Mouse (Mus musculus): ENCODE data around the gene Exog.

DNA sequence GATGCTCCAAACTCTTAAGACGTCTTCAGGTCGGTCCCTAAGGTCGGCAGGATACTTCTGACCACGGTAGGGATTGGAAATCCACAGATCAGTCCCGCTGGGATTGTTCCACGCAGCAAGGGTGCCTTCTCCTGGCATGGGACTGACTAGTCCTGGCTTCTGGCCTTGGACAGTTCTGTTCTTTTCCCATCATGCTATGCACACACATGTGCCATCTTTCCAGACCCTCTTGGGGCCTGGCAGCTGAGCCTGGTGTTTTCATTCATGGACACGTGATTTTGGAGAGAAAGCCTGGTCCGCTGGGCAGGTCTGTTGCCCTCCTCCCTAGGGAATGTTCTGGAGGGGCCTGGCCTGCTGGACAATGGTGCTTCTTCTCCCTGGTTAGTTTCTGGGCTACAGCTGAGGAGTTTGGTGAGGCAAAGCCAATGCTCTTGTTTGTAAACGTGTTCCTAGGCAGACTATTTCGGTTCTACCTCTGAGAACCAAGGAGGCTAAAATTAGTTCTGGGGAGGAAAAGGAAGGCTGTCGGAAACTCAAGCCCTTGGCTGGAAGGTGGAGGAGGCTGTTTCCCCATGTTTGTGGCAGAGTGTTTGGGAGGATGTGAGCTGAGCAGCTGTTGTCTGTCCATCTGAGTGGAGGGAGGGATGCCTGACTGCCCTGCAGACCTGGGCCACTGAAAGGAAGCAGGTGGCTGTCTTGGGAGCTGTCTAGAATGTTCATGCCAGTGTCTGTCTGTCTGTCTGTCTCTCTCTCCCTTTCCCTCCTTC lies 35.7 kb upstream of the Exog start:
- TF ChIP-seq NANOG (IDR thresholded peaks at IDR 0.05; ENCODE audit: borderline replicate concordance, low read length), result no peak
- no peak for TF ChIP-seq CTCF (conservative IDR thresholded peaks at IDR 0.05; ENCODE audit: low read length)
- TF ChIP-seq POU5F1 (IDR thresholded peaks at IDR 0.05; ENCODE audit: borderline replicate concordance, low read length), result no peak
